Mouse (Mus musculus) ES-E14 (cell line): ENCODE results near the gene Ldhb.

ENCODE experiments used
- CHD2 ChIP-seq: IDR thresholded peaks from 2 replicates; pipeline ENCODE4 v1.6.1; 2014; ENCODE audit warnings: mild to moderate bottlenecking, low read depth, low read length, inconsistent platforms
- MAFK ChIP-seq: IDR thresholded peaks from 2 replicates; pipeline ENCODE4 v1.6.1; 2014; ENCODE audit warnings: mild to moderate bottlenecking, low read depth, low read length, inconsistent platforms; ENCODE audit not compliant: insufficient read depth
- ZNF384 ChIP-seq: IDR thresholded peaks from 2 replicates; pipeline ENCODE4 v1.6.1; 2012; ENCODE audit warnings: low read depth, low read length, inconsistent platforms

DNA sequence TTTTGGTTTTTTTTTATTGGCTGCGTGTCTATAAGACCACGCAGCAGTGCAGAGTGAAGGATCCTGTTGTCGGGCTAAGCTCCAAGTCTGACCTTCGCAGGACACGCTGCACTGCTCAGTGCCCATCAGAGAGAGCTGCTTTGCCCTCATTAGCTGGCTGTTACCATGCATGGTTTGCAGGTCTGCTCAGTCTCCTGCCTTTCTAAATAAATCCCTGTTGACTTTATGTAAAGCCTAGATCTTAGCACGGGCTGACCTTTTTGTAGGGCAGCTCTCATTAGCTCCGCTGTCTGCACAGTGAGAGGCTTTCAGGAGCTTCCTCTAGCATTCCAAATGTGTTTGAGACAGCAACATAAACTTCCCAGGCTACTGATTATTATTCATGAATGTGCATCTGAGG is 49.7 kb downstream of the Ldhb start:
- TF ChIP-seq ZNF384 (no peak), MAFK (no peak), CHD2 (no peak)
